Mouse (Mus musculus): ENCODE data around the gene Rgs9.
"Not testable (repeated sequence)": the region's sequence is repeated elsewhere in the genome, so short reads cannot be mapped to it uniquely, and the experiment has no call there.

Rgs9 gene

GRCm38 (mm10) chr11:109311885-109312605 is 14.1 kb upstream of the Rgs9 start:
- DNase-seq (ENCODE audit: extremely low spot score, low spot score): peak; percentile 75

GRCm38 (mm10) chr11:109305680-109306079 is 7.8 kb upstream of the Rgs9 start:
- no peak for DNase-seq (ENCODE audit: extremely low spot score, low spot score)

GRCm38 (mm10) chr11:109302338-109302737 is 4.4 kb upstream of the Rgs9 start:
- no peak for DNase-seq (ENCODE audit: extremely low spot score, low spot score)

- DNase-seq (ENCODE audit: extremely low spot score, low spot score): no peak
These were observed 898 bp downstream of the Rgs9 start for GRCm38 (mm10) chr11:109297031-109297430.

- DNase-seq (ENCODE audit: extremely low spot score, low spot score): no peak
These were observed 5.9 kb downstream of the Rgs9 start for GRCm38 (mm10) chr11:109292056-109292455.

- DNase-seq (ENCODE audit: extremely low spot score, low spot score): not testable (repeated sequence)
These were observed 8.6 kb downstream of the Rgs9 start for GRCm38 (mm10) chr11:109289378-109289777.

GRCm38 (mm10) chr11:109284811-109285210 is 13.1 kb downstream of the Rgs9 start:
- no peak for DNase-seq (ENCODE audit: extremely low spot score, low spot score)

- DNase-seq (ENCODE audit: extremely low spot score, low spot score): no peak
These were observed 19.7 kb downstream of the Rgs9 start for GRCm38 (mm10) chr11:109278186-109278585.

- no peak for DNase-seq (ENCODE audit: extremely low spot score, low spot score)
These were observed 26.5 kb downstream of the Rgs9 start for GRCm38 (mm10) chr11:109271399-109271798.

- DNase-seq (ENCODE audit: extremely low spot score, low spot score): no peak
These were observed 27.6 kb downstream of the Rgs9 start for GRCm38 (mm10) chr11:109270366-109270765.

- DNase-seq (ENCODE audit: extremely low spot score, low spot score): no peak
These were observed 28.1 kb downstream of the Rgs9 start for GRCm38 (mm10) chr11:109269662-109270341.

- DNase-seq (ENCODE audit: extremely low spot score, low spot score): no peak
These were observed 28.7 kb downstream of the Rgs9 start for GRCm38 (mm10) chr11:109269283-109269661.

GRCm38 (mm10) chr11:109266161-109266910 is 31.6 kb downstream of the Rgs9 start:
- DNase-seq (ENCODE audit: extremely low spot score, low spot score): no peak

GRCm38 (mm10) chr11:109264159-109264768 is 33.7 kb downstream of the Rgs9 start:
- no peak for DNase-seq (ENCODE audit: extremely low spot score, low spot score)

- DNase-seq (ENCODE audit: extremely low spot score, low spot score): no peak
These were observed 37.4 kb downstream of the Rgs9 start for GRCm38 (mm10) chr11:109260561-109260960.

GRCm38 (mm10) chr11:109258941-109259910 is 38.7 kb downstream of the Rgs9 start:
- DNase-seq (ENCODE audit: extremely low spot score, low spot score): no peak

- no peak for DNase-seq (ENCODE audit: extremely low spot score, low spot score)
These were observed 40.1 kb downstream of the Rgs9 start for GRCm38 (mm10) chr11:109257824-109258223.

- DNase-seq (ENCODE audit: extremely low spot score, low spot score): no peak
These were observed 42.9 kb downstream of the Rgs9 start for GRCm38 (mm10) chr11:109255022-109255421.

GRCm38 (mm10) chr11:109252483-109252882 is 45.4 kb downstream of the Rgs9 start:
- DNase-seq (ENCODE audit: extremely low spot score, low spot score): no peak

GRCm38 (mm10) chr11:109250566-109250965 is 47.4 kb downstream of the Rgs9 start:
- no peak for DNase-seq (ENCODE audit: extremely low spot score, low spot score)

GRCm38 (mm10) chr11:109246920-109247319 is 51.0 kb downstream of the Rgs9 start:
- no peak for DNase-seq (ENCODE audit: extremely low spot score, low spot score)
